Mouse (Mus musculus) megakaryocyte, embryonic 14.5 days (primary cell): ENCODE results near the gene Ppig.

Experiments
- FLI1 ChIP-seq: IDR thresholded peaks from 2 replicates; pipeline ENCODE4 v1.6.1; 2012; ENCODE audit warnings: low read length, inconsistent platforms, mixed read lengths
- GATA1 ChIP-seq: IDR thresholded peaks from 3 replicates; pipeline ENCODE4 v1.6.1; 2012; ENCODE audit warnings: mixed read lengths, low read length, inconsistent platforms, borderline replicate concordance

DNA sequence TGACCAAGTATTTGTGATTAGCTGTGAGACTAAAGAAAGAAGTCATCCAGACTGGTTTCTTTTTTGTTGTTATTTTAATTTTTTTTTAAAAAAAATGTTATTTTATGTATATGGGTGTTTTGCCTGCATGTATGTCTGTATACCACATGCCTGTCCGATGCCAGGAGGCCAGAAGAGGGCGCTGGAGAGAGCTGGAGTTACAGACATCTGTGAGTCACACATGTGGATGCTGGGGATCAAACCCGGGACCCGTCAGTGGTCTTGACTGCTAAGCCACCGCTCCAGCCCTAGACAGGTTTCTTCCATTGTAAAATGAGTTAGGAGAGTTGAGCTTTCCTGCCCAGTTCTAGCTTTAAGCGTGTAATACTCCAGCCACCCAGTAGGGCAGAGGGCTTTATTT lies 42.4 kb upstream of the Ppig start:
- no peak for TF ChIP-seq GATA1
- no peak for TF ChIP-seq FLI1
